Mouse (Mus musculus) gonadal fat pad, adult 2 months (tissue): ENCODE measurements around the gene Dpy19l1. TPM values are rescaled to one million over a fixed set of nuclear protein-coding genes. Genes with fewer than 3 reads are reported as not detected.

ENCODE experiments used
- polyA plus RNA-seq: library from polyadenylated mRNA; depleted of rRNA; stranded (reverse); fragments of >200 nt; gene quantifications from 2 replicates; pipeline ENCODE4 v1.2.3, GENCODE M21; 2012; rRNA removed

Gene Dpy19l1
- polyA plus RNA-seq, 1 experiment: 9.6 TPM

Other genes with a start within 250 kb of the Dpy19l1 start
- 0.55 and 1.1 TPM in 2 replicates for gene Cypt4, start 122.1 kb upstream of the Dpy19l1 start, polyA plus RNA-seq
- gene Dpy19l2, start 193.2 kb upstream of the Dpy19l1 start, polyA plus RNA-seq: 0.04 and 0.27 TPM in 2 replicates